In the genomic region with DNA sequence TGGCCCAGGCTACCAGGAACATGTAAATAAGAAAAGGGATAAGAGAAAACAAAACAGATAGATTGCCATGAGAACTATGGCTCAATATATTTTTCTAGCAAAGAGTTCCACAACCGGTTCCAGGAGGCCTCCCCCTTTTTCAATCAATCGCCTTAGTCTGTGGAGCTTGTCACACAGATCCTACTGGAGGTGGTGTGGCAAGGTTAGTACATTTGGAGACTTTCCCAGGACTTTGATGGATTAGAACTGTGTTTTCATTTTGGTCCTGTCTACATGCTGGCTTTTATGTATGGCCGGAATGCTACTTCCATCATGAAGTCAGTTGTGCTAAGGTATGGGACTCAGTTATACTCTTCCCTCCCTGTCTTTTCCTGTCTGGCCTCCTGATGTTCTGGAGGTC, we compare ENCODE assay signal across 17 mouse cellular contexts. TPM values are rescaled to one million over a fixed set of nuclear protein-coding genes. Genes with fewer than 3 reads are reported as not detected.
"Had no signal": no experiment of that assay in that cellular context is flagged by ENCODE, and none has a peak within 500 bp of the region (broad histone marks: within the 10 kb centered on the region; RNA-seq: fewer than 3 reads in every experiment).

No protein-coding gene starts in this region.

- H3K9ac ChIP-seq: neural tube, embryonic 13.5 days; neural tube, embryonic 15.5 days; stomach, embryonic 15.5 days had no signal

- H3K27me3 ChIP-seq: neural tube, embryonic 13.5 days; neural tube, embryonic 15.5 days; stomach, embryonic 15.5 days had no signal

- DNase-seq: retina, postnatal 1 day; right cerebral cortex, adult 18-20 months; right cerebral cortex, postnatal 14 days; right cerebral cortex, postnatal 25 days; right cerebral cortex, postnatal 4 days; spleen, adult 18-20 months; thymus, adult 18-20 months; thymus, adult 2 months; thymus, postnatal 14 days; thymus, postnatal 25 days; thymus, postnatal 36 days; thymus, postnatal 4 days had no signal

- H3K4me1 ChIP-seq: neural tube, embryonic 13.5 days; neural tube, embryonic 15.5 days; stomach, embryonic 15.5 days had no signal

- H3K4me3 ChIP-seq: neural tube, embryonic 13.5 days; neural tube, embryonic 15.5 days; stomach, embryonic 15.5 days had no signal

- H3K9me3 ChIP-seq: neural tube, embryonic 13.5 days; neural tube, embryonic 15.5 days; stomach, embryonic 15.5 days had no signal

- H3K27ac ChIP-seq: neural tube, embryonic 13.5 days; neural tube, embryonic 15.5 days; stomach, embryonic 15.5 days; stomach, postnatal 0 days had no signal

- H3K4me2 ChIP-seq: neural tube, embryonic 13.5 days; neural tube, embryonic 15.5 days; stomach, embryonic 15.5 days had no signal

RNA-seq across cellular contexts. Expression of a gene that starts 27.1 kb away (rescaled TPM):
- total RNA-seq: neutrophil, adult 5-6 weeks had no signal
